Mouse (Mus musculus): ENCODE measurements around the gene Gdf15.

Gene Gdf15

DNA sequence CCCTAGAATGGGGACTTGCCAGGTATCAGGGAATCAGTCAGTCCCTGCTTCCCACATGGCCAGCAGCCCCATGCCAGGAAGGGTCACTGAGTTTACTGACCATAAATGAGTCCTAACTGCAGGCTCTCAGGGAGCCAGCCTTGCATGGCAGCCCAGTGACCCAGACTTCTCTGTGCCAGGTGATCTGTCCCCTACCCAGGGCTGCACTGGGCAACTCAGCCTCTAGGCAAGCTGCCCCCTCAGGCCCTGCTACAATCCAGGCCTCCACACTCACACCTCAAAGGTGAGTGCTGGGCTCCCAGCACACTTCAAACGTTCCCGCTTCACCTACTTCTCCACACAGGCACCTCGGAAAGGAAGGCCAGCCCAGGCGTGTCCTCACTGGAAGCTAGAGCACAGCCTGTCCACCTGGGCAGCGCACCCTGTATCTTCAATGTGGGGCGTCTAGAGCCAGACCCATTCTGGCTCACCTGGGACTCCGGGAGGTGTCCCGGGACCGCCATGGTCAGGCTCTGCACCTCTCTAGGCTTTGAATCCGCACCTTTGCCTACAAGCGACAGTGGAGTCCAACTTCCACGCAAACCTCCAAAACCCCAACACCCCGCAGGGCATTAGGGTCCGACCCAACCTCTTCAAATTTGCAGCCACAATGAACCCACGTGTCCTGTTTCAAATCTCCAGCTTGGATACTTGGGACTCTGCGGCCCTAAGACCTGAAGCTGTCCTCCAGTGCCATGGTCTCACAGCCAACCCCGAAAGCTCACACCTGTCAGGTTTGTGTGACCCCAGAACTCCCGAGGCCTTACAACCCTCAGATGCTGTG, 25.3 kb downstream of the Gdf15 start:
- DNase-seq (ENCODE audit: low read depth, low spot score): no peak

DNA sequence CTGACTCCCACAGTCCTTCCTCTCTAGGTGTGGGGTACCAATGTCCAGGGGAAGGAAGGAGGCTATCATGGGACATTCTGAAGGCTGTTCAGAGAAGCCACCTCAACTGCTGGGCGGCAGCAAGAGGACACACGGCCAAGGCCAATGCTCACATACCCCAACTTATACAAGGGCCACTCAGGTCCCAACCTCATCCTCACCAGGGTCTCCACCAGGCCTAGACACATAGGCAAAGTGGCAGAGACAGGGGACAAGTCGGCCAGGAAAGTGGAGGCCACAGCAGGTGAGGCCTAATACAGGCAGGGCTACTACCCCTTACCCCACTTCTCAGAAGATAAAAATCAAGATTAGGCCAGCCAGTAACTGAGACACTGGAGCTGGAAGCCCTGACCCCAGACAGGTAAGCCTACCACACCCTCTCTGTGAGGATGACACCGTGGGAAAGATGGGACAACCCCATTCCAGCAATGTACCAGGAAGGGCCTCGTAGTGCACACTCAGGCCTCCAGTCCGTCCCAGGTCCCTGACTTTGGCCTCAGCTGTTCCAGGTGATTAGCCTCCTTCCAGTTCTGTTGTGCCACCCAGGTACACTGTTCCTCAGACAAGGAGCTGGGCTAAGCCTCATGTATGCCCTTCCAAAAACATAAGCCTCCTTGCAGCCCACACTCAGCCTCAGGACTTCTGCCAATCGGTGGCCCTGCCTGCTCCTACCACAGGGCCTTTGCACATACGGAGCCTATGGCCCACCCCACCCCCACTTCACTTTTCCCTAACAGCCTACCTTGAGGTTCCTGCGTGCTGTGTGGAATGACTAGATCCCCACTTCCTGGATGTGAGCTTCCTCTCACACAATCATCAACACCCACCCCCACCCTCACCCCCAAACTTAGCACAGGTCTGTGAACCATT, 26.1 kb downstream of the Gdf15 start:
- DNase-seq (ENCODE audit: low read depth, low spot score): no peak

DNA sequence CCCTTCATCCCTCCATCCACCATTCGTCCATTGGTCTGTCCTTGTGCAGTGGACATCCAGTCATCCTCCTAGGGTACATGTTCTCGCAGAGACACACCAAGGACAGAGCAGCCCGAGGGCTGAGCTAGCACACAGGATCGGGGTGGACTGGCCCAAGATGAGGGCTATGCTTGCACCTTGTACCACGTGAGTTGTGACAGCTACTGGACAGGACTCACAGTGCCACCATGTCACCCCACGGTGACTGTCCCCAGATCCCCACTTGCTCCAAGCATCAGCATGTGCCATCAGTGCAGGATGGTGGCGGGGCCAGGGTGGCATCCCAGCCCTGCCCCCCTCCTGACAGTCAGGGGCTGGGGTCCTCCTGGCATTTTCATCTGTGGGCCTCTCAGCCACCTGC, 27.7 kb downstream of the Gdf15 start:
- no peak for DNase-seq (ENCODE audit: low read depth, low spot score)

DNA sequence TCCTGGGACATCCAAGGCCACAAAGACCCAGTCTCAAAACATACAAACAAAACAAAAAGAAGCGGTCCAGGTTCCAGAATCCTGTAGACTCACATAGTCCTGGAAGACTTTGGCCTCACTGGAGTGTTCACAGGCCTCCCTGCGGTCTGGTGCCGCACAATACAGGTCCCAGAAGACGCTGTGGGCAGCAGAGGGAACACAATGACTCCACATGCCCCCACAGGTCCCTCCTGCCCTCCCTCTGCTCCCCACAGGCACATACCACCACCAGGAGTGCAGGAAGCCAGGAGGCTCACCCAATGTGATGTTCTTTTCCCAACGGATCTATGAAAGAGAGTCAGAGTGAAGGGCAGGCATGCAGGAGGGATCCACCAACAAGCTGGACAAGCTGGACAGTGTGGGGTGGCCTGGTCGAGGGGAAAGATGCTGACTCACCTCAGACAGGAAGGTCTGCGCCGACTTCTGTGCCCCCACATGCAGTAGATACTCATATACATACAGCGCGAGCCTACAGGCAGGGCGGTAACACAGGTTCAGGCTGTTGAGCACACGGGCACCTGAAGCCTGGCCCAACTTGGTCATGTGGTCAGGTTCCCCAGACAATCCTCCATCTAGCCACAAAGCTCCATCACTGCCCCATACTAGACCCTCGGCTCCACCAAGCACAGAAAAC, 30.0 kb downstream of the Gdf15 start:
- DNase-seq (ENCODE audit: low read depth, low spot score): no peak

DNA sequence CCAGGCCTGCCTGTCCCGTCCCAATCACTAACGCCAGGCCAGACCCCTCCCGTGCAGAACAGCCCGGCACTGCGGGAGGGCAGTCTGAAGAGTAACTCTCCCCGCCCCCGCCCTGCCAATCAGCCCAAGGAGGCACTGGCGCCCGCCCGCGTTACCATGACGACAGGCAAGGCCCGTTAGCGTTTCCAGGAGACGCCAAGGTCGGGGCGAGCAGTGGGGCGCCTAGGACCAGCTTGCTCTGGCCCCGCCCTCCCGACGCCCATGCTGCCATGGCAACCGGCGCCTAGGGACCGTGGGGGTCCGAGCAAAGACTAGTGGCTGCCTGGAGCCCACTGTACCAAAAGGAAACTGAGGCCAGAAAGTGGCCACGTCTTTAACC, 31.0 kb downstream of the Gdf15 start:
- DNase-seq (ENCODE audit: low read depth, low spot score): peak; percentile 64

DNA sequence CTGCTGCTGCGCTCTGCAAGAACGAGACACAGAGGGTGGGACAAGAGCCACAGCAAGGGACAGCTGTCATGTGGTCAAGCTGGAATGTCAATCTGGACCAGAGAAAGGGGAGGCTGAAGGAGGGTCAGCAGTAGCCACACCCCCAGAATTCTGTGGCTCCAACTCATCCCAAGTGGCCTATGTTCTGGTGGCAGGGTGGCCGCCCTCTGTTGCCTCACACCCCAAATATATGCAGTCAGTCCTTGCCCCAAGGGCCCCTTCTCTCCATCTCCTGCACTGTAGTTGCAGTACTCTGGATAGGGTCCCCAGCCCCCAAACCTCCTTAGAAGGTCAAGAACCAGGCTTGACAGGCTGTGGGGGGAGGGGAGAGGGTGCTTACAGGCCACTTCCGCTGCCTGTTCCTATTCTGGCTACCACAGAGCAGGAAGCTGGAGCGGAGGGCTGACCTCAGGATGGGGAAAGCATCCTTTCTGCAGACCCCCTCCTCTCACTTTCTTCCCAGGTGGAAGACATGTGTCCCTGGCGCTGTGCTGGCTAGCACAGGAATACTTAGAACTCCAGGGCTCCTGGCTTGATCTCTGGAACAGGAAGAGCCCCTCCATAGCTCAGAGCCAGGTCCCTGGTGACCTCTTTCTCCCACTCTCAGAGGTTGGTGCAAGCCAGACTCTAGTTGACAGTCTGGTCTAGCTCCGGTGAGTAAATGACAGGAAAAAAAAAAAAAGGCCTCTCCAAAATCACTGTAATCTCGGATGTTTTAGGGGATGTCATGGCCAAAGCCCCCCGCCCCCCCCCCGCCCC, 31.6 kb downstream of the Gdf15 start:
- no peak for DNase-seq (ENCODE audit: low read depth, low spot score)

DNA sequence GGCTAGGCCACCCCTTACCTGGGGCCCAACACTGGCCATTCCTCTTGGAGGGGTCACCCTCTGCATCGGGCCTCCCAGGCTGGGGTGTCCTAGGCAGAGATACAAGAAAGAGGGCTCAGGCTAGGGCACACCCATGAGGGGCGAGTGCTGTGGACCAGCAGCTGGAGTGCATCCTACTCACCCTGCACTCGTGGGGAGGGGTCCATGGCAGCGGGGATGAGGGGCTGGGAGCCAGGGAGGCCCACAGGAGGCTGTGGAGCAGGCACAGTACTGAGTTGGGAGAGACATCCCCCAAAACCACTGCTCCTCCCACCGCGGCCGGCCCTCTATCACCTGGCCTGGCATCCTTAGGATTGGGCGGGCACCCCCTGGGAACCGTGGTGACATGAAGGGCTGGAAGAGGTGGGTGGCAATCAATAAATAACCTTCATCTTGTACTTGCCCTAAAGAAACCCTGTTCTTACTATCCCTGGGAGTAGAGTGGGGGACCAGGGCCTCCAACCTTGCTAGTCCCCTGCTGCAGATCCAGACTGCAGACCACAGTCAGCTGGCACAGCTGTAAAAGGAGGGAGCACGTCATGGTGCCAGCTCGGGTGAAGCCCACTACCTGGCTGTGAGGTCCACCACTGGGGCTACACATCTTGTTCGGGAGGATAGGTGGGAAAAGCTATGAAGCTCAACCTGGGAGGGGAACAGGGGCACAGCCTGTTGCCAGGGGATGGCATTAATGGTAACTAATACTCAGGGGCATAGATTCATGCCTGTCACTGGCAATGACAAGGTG, 32.6 kb downstream of the Gdf15 start:
- DNase-seq (ENCODE audit: low read depth, low spot score): no peak

DNA sequence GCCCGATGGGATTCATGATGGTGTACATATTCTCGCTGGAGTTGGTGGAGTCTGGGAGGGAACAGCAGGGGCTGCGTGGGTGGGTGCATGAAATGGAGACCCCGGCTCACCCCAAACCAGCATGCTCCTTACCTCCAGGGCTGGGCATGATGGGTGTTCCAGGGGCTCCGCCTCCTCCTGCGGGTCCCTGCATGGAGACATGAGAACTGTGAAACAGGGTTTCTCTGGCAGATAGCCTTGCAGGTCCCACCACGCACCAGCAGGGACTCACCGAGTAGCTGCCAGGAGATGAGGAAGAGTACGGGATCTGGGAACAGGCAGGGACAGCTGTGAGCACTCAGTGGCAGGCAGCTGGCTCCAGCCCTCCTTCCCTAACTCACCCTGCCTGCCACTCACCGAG, 33.5 kb downstream of the Gdf15 start:
- DNase-seq (ENCODE audit: low read depth, low spot score): no peak

DNA sequence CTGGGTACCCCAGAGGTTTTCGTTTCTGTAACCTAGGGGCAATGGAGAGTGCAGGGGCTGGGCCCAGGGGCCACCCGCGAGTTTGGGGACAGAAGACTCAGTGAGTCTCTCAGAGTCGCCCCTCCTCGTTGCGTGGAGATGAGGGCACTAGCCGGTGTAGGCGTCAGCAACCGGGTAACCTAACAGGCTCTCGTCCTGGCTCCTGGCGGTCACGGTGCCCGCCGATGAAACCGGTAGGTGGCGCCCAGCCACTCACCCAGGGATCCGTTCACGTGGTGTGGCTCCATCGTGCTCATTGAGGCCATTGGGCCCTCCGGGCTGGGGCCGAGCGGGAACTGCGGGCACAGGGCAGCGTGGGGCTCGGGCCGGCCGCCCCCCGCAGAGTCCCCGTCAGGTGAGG, 34.0 kb downstream of the Gdf15 start:
- no peak for DNase-seq (ENCODE audit: low read depth, low spot score)

DNA sequence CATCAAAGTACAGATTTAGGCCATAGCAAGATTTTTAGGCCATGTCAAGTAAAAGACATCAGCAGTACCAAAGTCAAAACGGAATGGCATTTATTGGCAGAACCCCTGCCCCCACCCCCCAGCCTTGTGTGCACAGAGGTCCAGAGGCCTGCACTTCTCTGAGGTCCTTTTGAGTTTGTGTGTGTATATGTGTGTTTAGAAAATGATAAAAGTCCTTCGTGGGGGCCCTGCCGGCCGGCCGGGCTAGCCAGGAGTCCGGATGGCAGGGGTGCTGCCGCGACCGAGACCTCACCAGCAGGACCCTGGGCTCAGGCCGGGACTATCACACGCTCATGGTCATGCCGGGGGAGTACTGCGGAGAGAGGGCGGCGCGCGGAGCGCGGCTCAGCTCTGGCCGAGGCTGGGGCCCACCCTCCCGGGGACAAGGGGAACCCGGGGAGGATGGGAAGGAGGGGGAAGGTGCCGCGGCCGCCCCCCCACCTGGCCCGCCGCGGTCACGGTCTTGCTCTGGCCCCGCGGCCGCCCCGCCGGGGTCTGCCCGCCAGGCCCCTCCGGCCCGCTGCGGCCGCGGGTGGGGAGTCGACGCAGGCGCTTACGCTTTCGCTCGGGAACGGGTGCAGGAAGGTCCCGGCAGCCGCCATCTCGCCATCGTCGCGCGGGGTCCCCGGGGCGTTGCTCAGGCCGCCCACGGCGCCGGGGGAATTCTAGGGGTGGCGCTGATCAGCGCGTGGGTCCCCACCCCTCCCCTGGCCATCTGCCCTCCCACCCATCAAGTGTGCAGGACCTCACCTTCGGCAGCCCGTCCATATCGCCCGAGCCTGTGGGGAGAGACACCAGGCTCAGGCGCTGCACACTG, 34.6 kb downstream of the Gdf15 start:
- no peak for DNase-seq (ENCODE audit: low read depth, low spot score)

DNA sequence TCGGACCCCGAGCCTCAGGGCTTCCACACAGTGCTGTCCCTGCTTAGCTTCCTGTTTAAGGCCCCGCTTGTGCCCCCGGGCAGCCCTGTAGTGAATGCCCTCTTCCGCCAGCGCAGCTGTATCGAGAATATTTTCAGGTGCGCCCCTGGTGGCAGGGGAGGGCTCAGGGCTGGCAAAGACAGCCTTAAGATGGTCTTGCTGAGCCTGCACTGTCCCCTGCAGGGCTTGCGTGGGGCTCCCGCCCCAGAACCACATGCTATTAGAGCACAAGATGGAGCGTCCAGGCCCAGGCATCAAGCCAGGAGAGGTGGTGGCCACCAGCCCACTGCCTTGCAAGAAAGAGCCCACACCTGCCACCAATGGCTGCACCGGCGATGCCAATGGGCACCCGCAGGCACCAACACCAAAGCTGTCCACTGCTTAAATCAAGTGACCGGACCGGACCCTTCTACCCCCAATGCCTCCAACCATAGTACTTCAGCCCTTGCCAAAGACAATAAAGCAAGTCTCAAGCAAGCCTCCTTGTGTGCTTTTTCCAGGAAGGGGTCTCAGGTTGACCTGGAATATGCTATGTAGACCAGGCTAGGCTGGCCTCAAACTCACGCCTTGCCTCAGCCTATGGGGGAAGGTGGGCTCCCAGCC, 35.4 kb downstream of the Gdf15 start:
- no peak for DNase-seq (ENCODE audit: low read depth, low spot score)

DNA sequence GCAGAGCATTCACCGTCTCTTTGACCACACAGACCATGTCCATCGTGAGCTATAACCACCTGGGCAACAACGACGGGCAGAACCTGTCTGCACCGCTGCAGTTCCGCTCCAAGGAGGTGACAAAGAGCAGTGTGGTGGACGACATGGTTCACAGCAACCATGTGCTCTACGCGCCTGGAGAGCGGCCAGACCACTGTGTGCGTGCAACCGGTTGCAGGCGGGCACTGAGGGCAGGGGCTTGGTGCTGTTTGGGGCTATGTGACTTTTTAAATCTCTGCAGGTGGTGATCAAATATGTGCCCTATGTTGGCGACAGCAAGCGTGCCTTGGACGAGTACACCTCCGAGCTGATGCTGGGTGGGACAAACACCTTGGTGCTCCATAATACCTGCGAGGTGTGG, 36.0 kb downstream of the Gdf15 start:
- DNase-seq (ENCODE audit: low read depth, low spot score): no peak

DNA sequence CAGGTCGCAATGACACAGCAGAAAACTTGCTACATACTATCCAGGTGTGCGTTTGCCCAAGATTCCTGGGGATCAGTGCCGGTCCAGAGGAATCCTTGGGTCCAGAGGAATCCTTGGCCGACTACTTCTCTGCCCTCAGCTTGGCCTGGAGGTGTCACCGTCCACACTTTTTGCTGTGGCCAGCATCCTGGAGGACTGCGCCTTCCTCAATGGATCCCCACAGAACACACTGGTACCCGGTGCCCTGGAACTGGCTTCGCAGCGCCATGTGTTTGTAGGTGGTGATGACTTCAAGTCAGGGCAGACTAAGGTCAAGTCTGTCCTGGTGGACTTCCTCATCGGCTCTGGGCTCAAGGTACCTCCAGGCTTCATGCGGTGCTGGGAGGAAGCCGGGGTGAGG, 36.4 kb downstream of the Gdf15 start:
- no peak for DNase-seq (ENCODE audit: low read depth, low spot score)

DNA sequence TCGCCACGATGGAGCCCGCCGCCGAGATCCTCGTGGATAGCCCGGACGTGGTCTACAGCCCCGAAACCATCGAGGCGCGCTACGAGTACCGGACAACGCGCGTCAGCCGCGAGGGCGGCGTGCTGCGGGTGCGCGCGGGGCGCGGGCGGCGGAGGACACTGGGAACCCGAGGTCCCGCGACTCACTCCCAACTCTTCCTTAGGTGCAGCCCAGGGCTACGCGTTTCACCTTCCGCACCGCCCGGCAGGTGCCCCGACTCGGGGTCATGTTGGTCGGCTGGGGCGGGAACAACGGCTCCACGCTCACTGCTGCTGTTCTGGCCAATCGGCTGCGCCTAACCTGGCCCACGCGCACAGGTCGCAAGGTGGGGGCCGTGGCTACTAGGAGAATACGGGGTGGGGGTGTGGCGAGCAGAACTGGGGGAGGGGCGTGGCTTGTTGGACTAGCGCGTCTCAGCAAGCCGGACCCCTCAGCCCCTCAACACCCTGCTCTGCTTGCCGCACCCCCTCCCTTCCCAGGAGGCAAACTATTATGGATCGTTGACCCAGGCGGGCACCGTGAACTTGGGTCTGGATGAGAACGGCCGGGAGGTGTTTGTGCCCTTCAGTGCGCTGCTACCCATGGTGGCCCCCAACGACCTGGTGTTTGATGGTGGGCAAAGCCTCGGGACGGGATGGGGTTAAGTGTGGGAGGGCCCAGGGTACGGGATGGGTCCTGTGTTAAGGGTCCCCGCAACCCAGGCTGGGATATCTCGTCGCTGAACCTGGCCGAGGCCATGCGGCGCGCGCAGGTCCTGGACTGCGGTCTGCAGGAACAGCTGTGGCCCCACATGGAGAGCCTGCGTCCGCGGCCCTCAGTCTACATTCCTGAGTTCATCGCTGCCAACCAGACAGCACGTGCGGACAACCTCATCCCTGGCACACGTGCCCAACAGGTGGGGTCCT, 37.4 kb downstream of the Gdf15 start:
- DNase-seq (ENCODE audit: low read depth, low spot score): no peak

DNA sequence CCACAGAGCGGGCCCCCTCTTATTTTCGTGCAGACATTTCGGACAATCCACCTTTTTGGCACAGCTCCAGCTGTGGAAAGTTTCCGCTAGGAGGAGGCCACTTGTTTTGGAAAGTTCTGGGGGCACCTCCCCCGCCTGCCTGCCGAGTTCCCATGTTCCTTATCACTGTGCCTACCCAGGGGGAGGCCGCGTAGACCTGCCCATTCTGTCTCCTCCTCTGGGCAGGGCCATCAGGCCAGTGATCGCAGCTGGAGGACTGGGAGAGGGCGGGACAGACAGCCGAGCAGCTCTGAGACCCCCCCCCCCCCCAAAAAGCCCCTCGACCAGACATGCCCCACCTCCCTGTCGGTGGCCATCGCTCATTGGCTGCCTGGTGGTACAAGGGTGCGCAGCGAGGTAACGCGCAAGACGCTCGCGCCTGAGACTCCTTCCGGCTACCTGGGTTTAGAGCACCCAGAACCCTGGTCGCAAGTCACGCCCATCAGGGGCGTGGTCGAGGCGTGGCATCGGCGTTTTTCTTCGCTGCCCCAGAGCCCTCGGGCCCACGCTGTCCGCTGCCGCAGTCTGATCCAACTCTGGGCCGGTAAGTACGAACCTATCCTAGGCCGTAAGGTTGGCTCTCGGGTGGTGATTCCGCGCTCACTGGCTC, 38.2 kb downstream of the Gdf15 start, which contains the start of gene Isyna1:
Isyna1 (plus strand) TSS at position 413 of the 649 bp plus-strand sequence.
- peak; percentile 54 for DNase-seq (ENCODE audit: low read depth, low spot score)

DNA sequence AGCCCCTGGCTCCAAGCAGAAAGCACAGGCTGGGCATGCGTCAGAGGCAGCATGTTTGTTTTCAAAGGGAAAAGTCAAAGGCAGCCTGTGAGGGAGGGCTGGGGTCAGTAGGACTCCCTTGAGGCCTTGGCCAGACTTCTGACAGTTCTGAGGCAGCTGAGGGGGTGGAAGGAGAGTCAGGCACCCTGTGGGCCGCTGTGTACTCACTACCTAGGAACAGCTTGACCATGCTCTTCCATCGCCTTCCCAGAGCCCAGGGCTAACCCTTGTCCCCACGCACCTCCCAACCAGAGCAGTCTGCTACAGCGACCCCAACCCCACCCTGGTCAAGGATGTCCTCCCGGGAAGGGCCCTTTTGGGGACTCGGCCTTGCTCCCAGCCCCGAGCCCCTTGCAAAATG, 39.1 kb downstream of the Gdf15 start:
- no peak for DNase-seq (ENCODE audit: low read depth, low spot score)

DNA sequence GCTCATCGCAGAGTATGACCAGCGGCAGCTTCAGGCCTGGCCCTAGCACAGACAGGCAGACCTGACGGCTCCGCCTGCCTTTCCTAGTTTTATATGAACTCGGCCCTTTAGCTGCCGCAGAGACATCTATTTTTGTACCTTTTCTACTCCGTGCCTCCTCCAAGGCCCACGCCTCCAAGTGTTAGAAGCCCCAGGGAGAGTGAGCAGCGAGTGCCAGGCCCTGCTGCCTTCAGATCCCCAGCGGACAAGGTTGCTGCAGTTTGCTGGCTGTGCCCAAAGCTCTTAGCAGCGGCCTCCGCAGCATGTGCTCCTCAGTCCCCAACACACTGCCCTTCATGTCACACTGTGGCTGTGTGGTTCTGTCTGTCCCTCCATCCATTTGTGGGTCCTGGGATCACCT, 40.7 kb downstream of the Gdf15 start:
- DNase-seq (ENCODE audit: low read depth, low spot score): no peak
